Mouse (Mus musculus) stomach, embryonic 16.5 days (tissue): ENCODE data around the gene Rtn4. TPM values are rescaled to one million over a fixed set of nuclear protein-coding genes. Genes with fewer than 3 reads are reported as not detected.

Experiments
- ATAC-seq: fragments of 200-750 bp; cut with Nextera tagmentation; 2 replicates; pipeline ENCODE4 v1.8.0; 2017; ENCODE audit warnings: moderate number of reproducible peaks, moderate TSS enrichment; ENCODE audit not compliant: insufficient read depth, low FRiP score
- H3K27ac ChIP-seq: fragments of 300-500 bp; sonication (generic); 2 replicates; pipeline ENCODE4 v1.5.1; 2014; ENCODE audit warnings: low read length
- H3K27me3 ChIP-seq: fragments of 300-500 bp; sonication (generic); 2 replicates; pipeline ENCODE4 v1.6.1; 2014; ENCODE audit warnings: low read length, control low read depth, mixed read lengths; ENCODE audit not compliant: control insufficient read depth, insufficient read depth
- H3K36me3 ChIP-seq: fragments of 300-500 bp; sonication (generic); 2 replicates; pipeline ENCODE4 v1.6.1; 2014; ENCODE audit warnings: low read length; ENCODE audit not compliant: control insufficient read depth, insufficient read depth
- H3K4me1 ChIP-seq: fragments of 300-500 bp; sonication (generic); 2 replicates; pipeline ENCODE4 v1.6.1; 2014; ENCODE audit warnings: low read length, control low read depth, mixed read lengths; ENCODE audit not compliant: control insufficient read depth, insufficient read depth
- H3K4me2 ChIP-seq: fragments of 300-500 bp; sonication (generic); 2 replicates; pipeline ENCODE4 v1.6.1; 2014; ENCODE audit warnings: low read depth, low read length, mixed read lengths
- H3K4me3 ChIP-seq: fragments of 300-500 bp; sonication (generic); replicated peaks from 2 replicates; pipeline ENCODE4 v1.5.1; 2014; ENCODE audit warnings: mild to moderate bottlenecking, low read length
- H3K9ac ChIP-seq: fragments of 300-500 bp; sonication (generic); 2 replicates; pipeline ENCODE4 v1.6.1; 2014; ENCODE audit warnings: low read length
- H3K9me3 ChIP-seq: fragments of 300-500 bp; sonication (generic); replicated peaks from 2 replicates; pipeline ENCODE4 v1.6.1; 2016; ENCODE audit warnings: low read length, control low read depth; ENCODE audit not compliant: control insufficient read depth
- WGBS: fragments of 180-500 bp; shearing (Covaris S2); extraction: QIAGEN DNeasy Blood & Tissue Kit; methylation state at CpG from one replicate; pipeline ENCODE4 v1.1.7; 2014; 5-methylcytosine and 5-hydroxymethylcytosine counted together
- polyA plus RNA-seq: library from polyadenylated mRNA; unstranded; fragments of >200 nt; fragmentation: Nextera tagmentation; extraction: Ambion mirVana; gene quantifications from 2 replicates; pipeline ENCODE4 v1.2.1, GENCODE M21; 2015

Gene Rtn4
- polyA plus RNA-seq, 1 experiment from 2014 or later: 51.7 TPM

DNA sequence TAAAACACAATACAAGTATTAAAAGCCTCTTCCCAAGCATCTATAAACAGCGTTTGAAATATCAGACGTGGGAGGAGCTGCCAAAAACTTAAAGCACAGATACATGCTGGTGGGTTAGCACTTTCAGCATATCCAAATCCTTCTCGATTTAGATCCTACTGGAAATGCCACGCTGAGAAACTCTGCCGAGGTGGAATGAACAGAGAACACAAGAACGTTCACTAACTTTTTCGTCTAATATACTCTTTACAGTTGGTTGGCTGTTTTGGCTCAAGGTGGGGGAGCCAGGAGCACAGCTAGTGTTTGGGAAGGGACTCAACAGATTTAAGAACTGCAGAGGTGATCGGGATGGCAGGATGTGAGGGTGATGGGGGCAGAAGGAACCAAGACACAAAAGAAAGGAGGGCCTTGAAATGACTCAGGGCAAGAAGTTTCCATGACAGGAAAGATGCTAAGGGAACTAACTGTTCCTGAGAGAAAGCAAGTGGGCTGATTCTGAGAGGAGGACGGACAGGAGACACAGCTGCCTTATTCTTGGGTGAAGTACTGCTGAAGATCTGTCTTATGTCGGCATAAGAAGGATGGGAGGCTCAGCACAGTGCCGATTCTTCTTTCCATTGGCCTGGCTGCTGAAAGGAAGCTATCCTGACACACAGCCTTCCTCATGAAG, 73.7 kb downstream of the Rtn4 start:
- Histone ChIP-seq H3K27ac (no peak overlapping the region), H3K9me3 (no peaks in the 10 kb centered on the region), H3K27me3 (no peaks in the 10 kb centered on the region), H3K4me3 (no peak overlapping the region), H3K9ac (no peak overlapping the region), H3K4me1 (no peaks in the 10 kb centered on the region), H3K4me2 (no peak overlapping the region), H3K36me3 (no peaks in the 10 kb centered on the region)
- 75% methylated on average over 11 of the region's 11 CpGs for WGBS
- no peak for ATAC-seq

DNA sequence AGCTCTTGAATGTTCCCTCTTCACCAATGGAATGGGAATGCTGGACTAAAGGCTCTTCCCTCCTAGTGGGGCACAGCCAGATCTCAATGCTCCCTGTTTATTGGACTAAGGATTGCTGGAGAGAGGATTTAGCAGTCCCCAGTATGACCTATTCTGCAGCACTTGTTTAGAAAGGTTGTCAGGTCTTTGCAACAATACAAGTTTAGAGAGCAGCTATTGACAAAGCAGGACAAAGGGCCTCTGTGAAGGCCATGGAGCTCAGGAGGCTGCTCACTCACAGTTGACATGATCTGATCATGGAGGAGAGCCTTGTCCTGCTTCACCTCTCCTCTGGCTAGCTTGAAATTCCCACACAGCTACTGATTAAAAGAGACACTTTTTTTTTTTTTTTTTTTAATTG, 75.8 kb downstream of the Rtn4 start:
- Histone ChIP-seq H3K36me3 (no peaks in the 10 kb centered on the region), H3K4me1 (no peaks in the 10 kb centered on the region), H3K4me3 (no peak overlapping the region), H3K9me3 (no peaks in the 10 kb centered on the region), H3K27me3 (no peaks in the 10 kb centered on the region), H3K9ac (no peak overlapping the region), H3K27ac (no peak overlapping the region), H3K4me2 (no peak overlapping the region)
- ATAC-seq: no peak

DNA sequence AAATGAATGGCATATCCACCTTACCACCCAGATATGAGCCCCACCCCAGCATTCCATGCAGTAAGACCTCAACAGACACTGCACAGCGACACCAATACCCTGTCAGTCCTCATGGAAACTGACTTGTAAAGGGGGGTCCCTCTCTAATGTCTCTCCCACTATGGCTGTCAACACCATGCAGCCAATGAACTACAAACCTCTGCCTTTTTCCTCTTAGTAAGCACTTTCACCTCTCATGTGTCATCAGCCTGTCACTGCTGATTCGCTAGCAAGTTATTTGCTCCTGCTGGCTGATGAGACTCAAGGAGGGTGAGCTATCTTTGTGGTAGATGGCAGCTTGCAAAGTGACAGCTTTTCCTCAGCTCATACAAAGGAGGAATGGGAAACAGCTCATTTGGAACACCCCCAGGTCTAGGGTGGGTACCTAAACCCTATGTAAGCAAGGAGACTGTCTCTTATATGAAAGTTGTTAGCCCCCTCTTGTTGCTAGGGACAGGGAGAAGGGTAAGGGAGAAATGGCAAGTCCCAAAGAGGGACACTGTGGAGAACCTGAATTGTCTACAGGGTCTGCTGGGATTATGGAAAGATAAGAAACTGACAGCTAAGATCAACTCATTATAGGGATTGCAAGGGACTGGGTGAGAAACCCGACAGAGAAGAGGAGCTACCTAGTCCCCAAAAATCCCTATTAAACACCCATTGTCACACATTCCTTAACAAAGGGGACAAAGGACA, 78.1 kb downstream of the Rtn4 start:
- no peak overlapping the region for H3K27ac ChIP-seq
- H3K4me2 ChIP-seq: no peak overlapping the region
- H3K4me1 ChIP-seq: 0 out of 2 replicates have a peak, but pooled peaks cover 7% of the 10 kb centered on the region
- H3K4me3 ChIP-seq: no peak overlapping the region
- no peak overlapping the region for H3K9ac ChIP-seq
- H3K9me3 ChIP-seq: no peaks in the 10 kb centered on the region
- no peaks in the 10 kb centered on the region for H3K27me3 ChIP-seq
- no peak for ATAC-seq
- 66% methylated on average over 3 of the region's 3 CpGs for WGBS
- no peaks in the 10 kb centered on the region for H3K36me3 ChIP-seq

DNA sequence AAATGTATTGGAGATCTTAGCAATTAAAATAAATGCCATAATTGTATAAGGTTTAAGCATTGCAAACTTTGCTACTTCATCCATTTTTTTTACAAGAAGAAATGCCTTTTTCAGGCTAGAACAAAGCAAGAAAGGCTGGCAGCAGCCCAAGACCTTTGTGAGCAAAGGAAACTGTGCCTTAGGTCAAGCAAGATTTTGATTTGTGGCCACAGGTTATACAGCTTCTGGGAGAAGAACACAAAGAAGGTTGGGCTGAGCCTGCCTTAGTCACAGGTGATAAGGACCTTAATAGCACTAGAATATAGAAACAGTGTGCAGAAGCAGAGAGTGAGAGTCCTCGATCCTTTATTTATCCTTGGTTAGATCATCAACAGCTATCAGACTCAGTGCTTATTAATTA, 79.5 kb downstream of the Rtn4 start:
- H3K4me2 ChIP-seq: no peak overlapping the region

DNA sequence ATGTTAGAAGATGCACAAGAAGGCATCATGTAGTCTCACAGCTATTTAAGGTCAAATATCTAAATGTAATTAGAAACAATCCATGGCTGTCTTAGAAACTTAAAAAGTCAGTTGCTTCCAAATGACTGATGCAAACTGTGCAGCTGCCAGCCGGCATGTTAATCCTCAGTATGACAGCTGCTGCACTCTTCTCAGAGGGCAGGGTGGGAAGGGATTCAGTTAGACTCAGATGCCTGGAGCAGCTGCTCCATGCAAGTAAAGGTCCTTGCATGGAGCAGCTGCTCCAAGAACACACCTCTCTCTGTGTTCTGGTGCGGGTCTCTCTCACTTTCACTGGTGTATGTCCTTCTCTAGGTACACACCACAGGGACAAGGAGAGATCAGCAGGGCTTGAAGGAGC, 81.5 kb downstream of the Rtn4 start:
- no peaks in the 10 kb centered on the region for H3K36me3 ChIP-seq
- no peak overlapping the region for H3K4me2 ChIP-seq
- H3K4me1 ChIP-seq: 0 out of 2 replicates have a peak, but pooled peaks cover 7% of the 10 kb centered on the region
- no peak for ATAC-seq
- H3K9ac ChIP-seq: no peak overlapping the region
- no peak overlapping the region for H3K4me3 ChIP-seq
- H3K27ac ChIP-seq: no peak overlapping the region
- 22% methylated on average over 2 of the region's 2 CpGs for WGBS
- no peaks in the 10 kb centered on the region for H3K27me3 ChIP-seq
- H3K9me3 ChIP-seq: no peaks in the 10 kb centered on the region

More for the DNA sequence above, 79.5 kb downstream of the Rtn4 start:
- Histone ChIP-seq H3K4me3 (no peak overlapping the region), H3K9me3 (no peaks in the 10 kb centered on the region), H3K36me3 (no peaks in the 10 kb centered on the region), H3K27me3 (no peaks in the 10 kb centered on the region), H3K27ac (no peak overlapping the region), H3K4me1 (0 out of 2 replicates have a peak, but pooled peaks cover 7% of the 10 kb centered on the region), H3K9ac (no peak overlapping the region)
- peak; percentile 90 for ATAC-seq
- WGBS: 48% methylated on average over 1 of the region's 1 CpGs

DNA sequence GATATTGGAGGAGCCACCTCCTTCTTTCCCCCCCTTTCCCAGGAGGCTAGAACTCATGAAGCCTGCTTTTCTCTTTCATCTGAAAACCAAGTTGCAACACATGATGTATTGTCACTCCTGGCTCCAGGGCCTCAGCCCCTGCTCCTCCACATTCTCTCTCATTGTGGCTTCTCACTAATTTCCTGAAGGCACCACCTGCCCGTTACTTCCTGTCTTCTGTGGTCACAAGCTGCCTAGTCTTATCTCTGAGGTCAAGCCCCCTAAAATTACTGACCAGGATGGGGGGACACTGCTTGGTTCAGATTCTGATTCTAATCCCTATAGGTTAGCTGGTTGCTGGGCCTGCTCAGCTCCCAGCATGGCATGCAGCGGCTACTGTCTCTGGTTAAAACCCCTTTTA, 82.0 kb downstream of the Rtn4 start:
- H3K36me3 ChIP-seq: no peaks in the 10 kb centered on the region
- no peak overlapping the region for H3K4me3 ChIP-seq
- no peak overlapping the region for H3K9ac ChIP-seq
- 68% methylated on average over 2 of the region's 2 CpGs for WGBS
- ATAC-seq: no peak
- no peaks in the 10 kb centered on the region for H3K27me3 ChIP-seq
- no peaks in the 10 kb centered on the region for H3K9me3 ChIP-seq
- H3K4me1 ChIP-seq: 0 out of 2 replicates have a peak, but pooled peaks cover 7% of the 10 kb centered on the region
- no peak overlapping the region for H3K27ac ChIP-seq
- H3K4me2 ChIP-seq: no peak overlapping the region

DNA sequence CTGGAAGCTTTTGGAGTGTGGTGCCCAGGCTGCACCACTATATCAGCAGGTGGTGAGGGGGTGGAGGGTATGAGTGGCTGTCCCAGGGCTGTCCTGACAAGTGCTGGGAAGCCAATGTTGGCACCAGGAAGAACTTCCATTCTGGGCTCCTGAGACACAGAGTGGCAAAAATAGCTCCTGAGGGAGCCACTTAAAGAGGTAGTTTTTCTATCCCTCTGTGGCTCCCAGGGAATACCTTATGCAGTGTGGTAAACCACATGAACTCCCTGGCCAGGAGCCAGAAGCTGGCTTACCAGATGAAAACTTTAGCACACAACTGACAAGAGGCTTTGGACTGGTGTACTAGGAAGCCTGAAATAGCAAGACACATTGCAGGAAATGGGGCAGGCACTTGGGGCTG, 85.2 kb downstream of the Rtn4 start:
- Histone ChIP-seq H3K27ac (no peak overlapping the region), H3K9me3 (no peaks in the 10 kb centered on the region), H3K4me1 (0 out of 2 replicates have a peak, but pooled peaks cover 7% of the 10 kb centered on the region), H3K9ac (no peak overlapping the region), H3K36me3 (no peaks in the 10 kb centered on the region), H3K4me2 (no peak overlapping the region), H3K4me3 (no peak overlapping the region), H3K27me3 (no peaks in the 10 kb centered on the region)
- no peak for ATAC-seq

DNA sequence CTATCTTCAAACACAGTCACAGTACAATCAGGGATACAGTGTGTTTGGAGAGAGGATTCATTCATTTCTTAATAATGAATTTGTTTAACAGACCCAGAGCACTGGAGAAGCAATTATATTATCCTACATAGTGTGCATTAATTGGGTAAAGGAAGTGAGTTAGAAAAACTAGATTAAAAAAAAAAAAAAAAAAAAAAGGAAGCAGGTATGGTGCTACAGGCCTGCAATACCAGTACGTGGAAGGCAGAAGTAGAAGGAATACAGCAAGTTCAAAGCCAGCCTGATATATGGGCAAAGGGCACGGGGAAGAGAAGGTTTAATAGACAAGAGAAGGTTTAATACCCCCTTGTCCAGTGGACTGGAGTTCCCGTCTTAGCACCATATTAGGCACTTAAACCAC, 86.2 kb downstream of the Rtn4 start:
- no peaks in the 10 kb centered on the region for H3K9me3 ChIP-seq
- no peaks in the 10 kb centered on the region for H3K36me3 ChIP-seq
- no peak overlapping the region for H3K4me2 ChIP-seq
- H3K9ac ChIP-seq: no peak overlapping the region
- no peak overlapping the region for H3K4me3 ChIP-seq
- 74% methylated on average over 3 of the region's 3 CpGs for WGBS
- 0 out of 2 replicates have a peak, but pooled peaks cover 7% of the 10 kb centered on the region for H3K4me1 ChIP-seq
- H3K27ac ChIP-seq: no peak overlapping the region
- ATAC-seq: no peak
- no peaks in the 10 kb centered on the region for H3K27me3 ChIP-seq

DNA sequence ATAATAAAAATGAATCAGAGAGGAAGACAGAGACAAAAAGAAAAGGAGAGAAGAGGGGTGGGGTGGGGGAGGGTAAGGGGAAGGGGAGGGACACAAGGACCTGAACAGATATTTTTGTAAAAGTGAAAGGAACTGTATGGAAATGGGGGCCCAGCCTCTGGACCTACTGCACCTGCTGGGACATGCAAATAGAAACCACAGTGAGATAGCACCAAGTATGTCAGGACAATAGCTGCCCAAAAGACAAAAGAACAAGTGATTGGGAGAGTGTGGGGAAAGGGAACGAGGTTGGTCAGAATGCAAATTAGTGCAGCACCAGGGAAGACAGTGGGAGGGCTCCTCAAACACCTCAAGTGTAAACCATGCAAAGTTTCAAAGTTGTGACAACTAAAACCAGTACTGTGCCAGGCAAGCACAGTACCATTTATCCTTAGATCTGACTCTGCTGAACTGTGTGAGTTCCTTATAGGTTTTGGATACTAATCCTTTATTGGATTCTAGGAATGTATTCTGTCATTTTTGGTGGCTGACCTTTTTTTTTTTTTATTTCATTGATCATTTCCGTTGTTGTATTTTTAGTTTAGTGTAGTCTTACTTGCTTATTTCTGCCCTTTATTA, 86.8 kb downstream of the Rtn4 start:
- no peaks in the 10 kb centered on the region for H3K36me3 ChIP-seq
- no peak overlapping the region for H3K27ac ChIP-seq
- no peak for ATAC-seq
- 0 out of 2 replicates have a peak, but pooled peaks cover 3% of the 10 kb centered on the region for H3K4me1 ChIP-seq
- H3K9ac ChIP-seq: no peak overlapping the region
- H3K27me3 ChIP-seq: no peaks in the 10 kb centered on the region
- no peak overlapping the region for H3K4me2 ChIP-seq
- H3K9me3 ChIP-seq: no peaks in the 10 kb centered on the region
- WGBS: 43% methylated on average over 2 of the region's 2 CpGs
- H3K4me3 ChIP-seq: no peak overlapping the region
